Mouse (Mus musculus) lung, embryonic 15.5 days (tissue): ENCODE measurements around the gene Uchl1. TPM values are rescaled to one million over a fixed set of nuclear protein-coding genes. Genes with fewer than 3 reads are reported as not detected.

Experiments used
- ATAC-seq: fragments of 200-750 bp; cut with Nextera tagmentation; 2 replicates; pipeline ENCODE4 v1.8.0; 2017; ENCODE audit warnings: moderate number of reproducible peaks, borderline replicate concordance; ENCODE audit not compliant: low FRiP score, low TSS enrichment; ENCODE audit errors: extremely low read depth
- H3K27ac ChIP-seq: fragments of 300-500 bp; sonication (generic); 2 replicates; pipeline ENCODE4 v1.5.1; 2015; ENCODE audit warnings: moderate library complexity, mild to moderate bottlenecking, inconsistent platforms
- H3K27me3 ChIP-seq: fragments of 300-500 bp; sonication (generic); 2 replicates; pipeline ENCODE4 v1.6.1; 2015; ENCODE audit warnings: inconsistent platforms
- H3K36me3 ChIP-seq: fragments of 300-500 bp; sonication (generic); 2 replicates; pipeline ENCODE4 v1.6.1; 2015; ENCODE audit warnings: inconsistent platforms
- H3K4me1 ChIP-seq: fragments of 300-500 bp; sonication (generic); 2 replicates; pipeline ENCODE4 v1.6.1; 2015; ENCODE audit warnings: inconsistent platforms
- H3K4me2 ChIP-seq: fragments of 300-500 bp; sonication (generic); 2 replicates; pipeline ENCODE4 v1.6.1; 2015; ENCODE audit warnings: inconsistent platforms, mild to moderate bottlenecking, moderate library complexity
- H3K4me3 ChIP-seq: fragments of 300-500 bp; sonication (generic); 2 replicates; pipeline ENCODE4 v1.5.1; 2015; ENCODE audit warnings: mild to moderate bottlenecking, inconsistent platforms
- H3K9ac ChIP-seq: fragments of 300-500 bp; sonication (generic); 2 replicates; pipeline ENCODE4 v1.6.1; 2015; ENCODE audit warnings: inconsistent platforms
- H3K9me3 ChIP-seq: fragments of 300-500 bp; sonication (generic); 2 replicates; pipeline ENCODE4 v1.6.1; 2016; ENCODE audit warnings: inconsistent platforms
- WGBS: fragments of 180-500 bp; shearing (Covaris S2); methylation state at CpG from one replicate; pipeline ENCODE4 v1.1.7; 2015; 5-methylcytosine and 5-hydroxymethylcytosine counted together
- polyA plus RNA-seq: library from polyadenylated mRNA; unstranded; fragments of >200 nt; fragmentation: Nextera tagmentation; extraction: Ambion mirVana; gene quantifications from 2 replicates; pipeline ENCODE4 v1.2.1, GENCODE M21; 2015

The Uchl1 gene
- 71.5 and 81.2 TPM in 2 replicates for polyA plus RNA-seq

GRCm38 (mm10) chr5:66675983-66676382 lies at the start of gene Uchl1:
TSS of gene Uchl1 (plus strand) at chr5:66676091.
- Histone ChIP-seq H3K9ac (peak within 1 kb of the TSS; percentile 29; the same call in 1 of the 2 replicates), H3K4me3 (peak within 1 kb of the TSS; percentile 55), H3K4me1 (peaks cover 23% of the 10 kb centered on the region), H3K27ac (no peak within 1 kb of the TSS), H3K36me3 (no peaks in the 10 kb centered on the region), H3K27me3 (peaks cover 40% of the 10 kb centered on the region), H3K9me3 (no peaks in the 10 kb centered on the region), H3K4me2 (peak within 1 kb of the TSS; percentile 98)
- peak; percentile 78 for ATAC-seq
- under 1% methylated on average over 20 of the region's 20 CpGs for WGBS

DNA sequence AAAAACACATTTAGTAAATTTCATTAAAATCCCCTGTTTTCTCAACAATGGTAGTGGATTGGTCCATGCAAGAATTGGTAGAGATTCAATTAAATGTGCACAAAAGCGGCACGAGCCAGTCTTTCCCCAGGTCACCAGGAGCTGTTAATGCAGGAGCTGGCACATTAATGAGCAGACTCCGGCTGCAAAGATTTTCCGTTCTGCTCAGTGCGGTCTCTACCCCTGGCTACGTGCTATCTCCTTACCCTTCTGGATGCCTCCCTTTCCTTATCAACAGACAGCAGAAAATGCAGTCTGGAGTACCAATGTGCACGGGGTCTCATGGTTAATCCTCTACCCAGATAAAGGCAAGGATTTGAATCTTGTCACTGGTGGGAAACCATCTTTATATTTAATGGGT lies 48.1 kb upstream of the Uchl1 start:
- H3K4me3 ChIP-seq: no peak overlapping the region
- no peak for ATAC-seq
- H3K9ac ChIP-seq: no peak overlapping the region
- H3K4me2 ChIP-seq: no peak overlapping the region
- no peak overlapping the region for H3K27ac ChIP-seq
- WGBS: 60% methylated on average over 7 of the region's 7 CpGs
- no peaks in the 10 kb centered on the region for H3K9me3 ChIP-seq
- no peaks in the 10 kb centered on the region for H3K27me3 ChIP-seq
- no peaks in the 10 kb centered on the region for H3K36me3 ChIP-seq
- H3K4me1 ChIP-seq: no peaks in the 10 kb centered on the region

DNA sequence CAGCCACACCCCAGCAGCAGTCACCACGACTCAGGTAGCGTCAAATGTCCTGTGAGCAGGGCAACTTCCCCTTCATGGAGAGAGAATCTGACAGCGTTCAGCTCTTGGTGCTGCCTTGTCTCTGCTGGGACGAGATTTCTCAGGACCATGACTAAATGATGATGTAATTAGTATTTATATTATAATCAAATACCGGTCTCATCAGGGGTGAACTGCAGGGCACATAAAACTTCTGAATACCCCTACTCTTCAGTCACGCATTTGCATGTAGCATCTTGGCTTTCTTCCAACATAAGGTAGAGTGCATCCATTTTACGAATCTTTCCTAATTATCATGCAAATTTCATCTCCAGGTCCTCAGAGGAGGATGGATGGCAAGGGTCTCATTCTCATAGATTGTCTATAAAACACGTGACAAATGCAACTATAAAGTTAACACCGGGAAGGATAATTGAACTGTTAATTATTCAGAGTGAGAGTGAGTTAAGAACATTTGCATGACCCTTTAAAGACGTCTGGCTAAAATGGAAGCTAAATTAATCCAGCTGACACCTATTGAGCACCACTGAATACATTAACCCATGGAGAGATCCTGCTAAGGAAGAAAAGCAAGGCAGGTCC lies 40.3 kb upstream of the Uchl1 start:
- no peak overlapping the region for H3K4me2 ChIP-seq
- ATAC-seq: no peak
- H3K9ac ChIP-seq: no peak overlapping the region
- H3K27ac ChIP-seq: no peak overlapping the region
- H3K36me3 ChIP-seq: no peaks in the 10 kb centered on the region
- H3K4me3 ChIP-seq: no peak overlapping the region
- H3K4me1 ChIP-seq: no peaks in the 10 kb centered on the region
- WGBS: 55% methylated on average over 10 of the region's 10 CpGs
- H3K27me3 ChIP-seq: no peaks in the 10 kb centered on the region
- H3K9me3 ChIP-seq: no peaks in the 10 kb centered on the region

- Histone ChIP-seq H3K27ac (no peak overlapping the region), H3K4me3 (no peak overlapping the region), H3K9me3 (no peaks in the 10 kb centered on the region), H3K27me3 (no peaks in the 10 kb centered on the region), H3K36me3 (no peaks in the 10 kb centered on the region), H3K4me1 (no peaks in the 10 kb centered on the region), H3K9ac (no peak overlapping the region), H3K4me2 (no peak overlapping the region)
- 81% methylated on average over 4 of the region's 4 CpGs for WGBS
- no peak for ATAC-seq
These were observed 33.7 kb upstream of the Uchl1 start for GRCm38 (mm10) chr5:66642156-66642555.

DNA sequence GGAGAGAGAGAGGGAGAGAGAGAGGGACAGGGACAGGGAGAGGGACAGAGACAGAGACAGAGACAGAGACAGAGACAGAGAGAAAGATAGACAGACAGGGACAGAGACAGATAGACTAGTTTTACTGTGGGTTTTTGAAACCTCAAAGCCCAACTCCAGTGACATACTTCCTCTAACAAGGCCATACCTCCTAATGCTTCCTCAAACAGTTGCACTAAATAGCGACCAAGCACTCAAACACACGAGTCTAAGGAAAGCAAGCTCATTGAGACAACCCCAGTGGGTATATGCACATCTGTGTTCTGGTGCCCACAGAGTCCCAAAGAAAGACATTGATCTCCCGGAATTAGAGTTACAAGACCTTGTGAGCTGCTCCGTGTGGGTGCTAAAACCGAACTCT lies 32.6 kb upstream of the Uchl1 start:
- Histone ChIP-seq H3K4me1 (no peaks in the 10 kb centered on the region), H3K4me2 (no peak overlapping the region), H3K4me3 (no peak overlapping the region), H3K36me3 (no peaks in the 10 kb centered on the region), H3K9ac (no peak overlapping the region), H3K27ac (no peak overlapping the region), H3K27me3 (no peaks in the 10 kb centered on the region), H3K9me3 (no peaks in the 10 kb centered on the region)
- no peak for ATAC-seq
- WGBS: 71% methylated on average over 5 of the region's 5 CpGs

GRCm38 (mm10) chr5:66647504-66647903 lies 28.4 kb upstream of the Uchl1 start:
- H3K4me1 ChIP-seq: no peaks in the 10 kb centered on the region
- no peak overlapping the region for H3K4me3 ChIP-seq
- 29% methylated on average over 7 of the region's 7 CpGs for WGBS
- H3K27me3 ChIP-seq: no peaks in the 10 kb centered on the region
- ATAC-seq: no peak
- no peak overlapping the region for H3K27ac ChIP-seq
- no peak overlapping the region for H3K9ac ChIP-seq
- H3K4me2 ChIP-seq: no peak overlapping the region
- H3K9me3 ChIP-seq: no peaks in the 10 kb centered on the region
- no peaks in the 10 kb centered on the region for H3K36me3 ChIP-seq

DNA sequence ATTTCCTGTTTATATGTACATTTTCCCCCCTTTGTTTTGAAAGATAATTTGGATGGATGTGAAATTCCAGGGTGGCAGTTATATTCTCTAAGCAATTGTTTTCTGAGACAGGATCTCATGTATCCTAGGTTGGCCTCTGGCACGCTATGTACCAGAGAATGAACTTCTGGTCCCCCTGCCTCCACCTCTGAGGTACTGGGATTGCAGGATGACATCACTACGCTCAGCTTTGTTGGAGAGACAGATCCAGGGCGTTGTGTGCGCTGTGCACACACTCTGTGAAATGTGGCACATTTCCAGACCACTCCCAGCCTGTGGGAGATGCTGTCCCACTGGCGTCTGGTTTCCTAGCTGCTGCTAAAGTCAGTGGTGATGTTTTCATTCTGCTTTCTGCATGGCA lies 21.7 kb upstream of the Uchl1 start:
- Histone ChIP-seq H3K4me2 (no peak overlapping the region; the same call in 1 of the 2 replicates), H3K4me1 (peaks cover 7% of the 10 kb centered on the region), H3K27me3 (no peaks in the 10 kb centered on the region), H3K36me3 (no peaks in the 10 kb centered on the region), H3K9me3 (no peaks in the 10 kb centered on the region), H3K9ac (no peak overlapping the region), H3K27ac (peak overlapping the region; percentile 25; the same call in 1 of the 2 replicates), H3K4me3 (no peak overlapping the region)
- peak; percentile 72; the same call in 1 of the 2 replicates for ATAC-seq
- 7% methylated on average over 5 of the region's 5 CpGs for WGBS

DNA sequence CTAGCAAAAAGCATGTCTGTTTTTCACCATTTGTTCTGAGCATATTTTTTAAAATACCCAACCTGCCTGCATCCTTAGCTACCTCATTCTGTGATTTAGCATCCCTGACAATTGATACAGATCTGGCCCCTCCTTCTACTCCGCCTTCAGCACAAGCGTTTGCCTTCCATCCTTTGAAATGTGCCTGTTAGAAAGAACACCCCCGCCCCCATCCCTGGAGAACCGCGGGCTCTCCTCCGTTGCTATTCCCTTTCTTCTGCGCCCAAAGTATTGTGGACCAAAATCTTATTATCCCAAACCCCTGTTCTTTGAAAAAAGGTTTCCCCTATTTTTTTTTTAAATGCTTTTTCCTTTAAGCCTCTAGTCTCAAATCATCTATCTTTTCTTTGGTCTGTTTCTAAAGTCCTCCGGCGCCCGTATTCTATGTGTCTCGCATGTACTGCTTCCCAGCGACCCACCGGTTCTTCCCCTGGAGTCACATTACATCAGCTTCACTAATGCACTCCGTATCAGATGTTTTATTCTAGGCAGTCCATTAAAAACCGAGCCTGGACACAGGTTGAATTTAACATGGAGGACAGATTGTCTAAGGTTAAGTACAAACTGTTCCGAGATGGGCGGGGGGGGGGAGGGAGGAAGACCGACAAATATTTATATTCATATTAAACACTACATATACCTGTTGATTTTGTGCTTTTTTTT lies 551 bp upstream of the Uchl1 start:
- ATAC-seq: no peak
- Histone ChIP-seq H3K4me1 (peaks cover 23% of the 10 kb centered on the region), H3K4me3 (peak overlapping the region; percentile 55), H3K36me3 (no peaks in the 10 kb centered on the region), H3K9ac (0 out of 2 replicates have a peak overlapping the region, but pooled peaks have one; percentile 29), H3K27me3 (peaks cover 40% of the 10 kb centered on the region), H3K4me2 (peak overlapping the region; percentile 98), H3K27ac (no peak overlapping the region), H3K9me3 (no peaks in the 10 kb centered on the region)
- WGBS: 1% methylated on average over 18 of the region's 18 CpGs

DNA sequence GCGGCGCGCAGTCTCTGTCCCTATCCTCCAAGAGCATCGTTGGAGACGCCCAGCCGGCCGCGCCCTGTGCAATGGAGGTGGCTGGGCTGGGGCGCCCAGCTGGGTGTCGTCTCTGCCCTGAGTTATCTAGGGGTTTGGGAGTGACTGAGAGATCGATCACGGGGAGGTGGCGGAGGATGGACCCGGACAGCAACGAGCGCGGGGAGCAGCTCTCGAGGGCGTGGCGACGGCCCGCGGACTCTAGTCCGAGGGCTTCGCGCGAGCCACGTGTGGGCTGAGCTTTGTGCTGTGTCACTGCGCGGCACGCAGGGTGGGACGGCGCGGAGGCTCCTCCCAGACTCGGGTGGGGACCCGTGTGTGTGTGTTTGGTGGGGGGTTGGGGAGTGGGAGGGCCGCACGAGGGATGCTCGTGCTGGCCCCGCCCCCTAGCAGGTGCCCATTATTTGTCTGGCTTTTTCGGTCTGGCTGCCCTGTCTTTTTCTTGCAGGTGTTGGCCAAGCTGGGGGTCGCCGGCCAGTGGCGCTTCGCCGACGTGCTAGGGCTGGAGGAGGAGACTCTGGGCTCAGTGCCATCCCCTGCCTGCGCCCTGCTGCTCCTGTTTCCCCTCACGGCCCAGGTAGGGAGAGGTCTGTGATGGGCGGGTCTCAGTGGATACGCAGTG lies 696 bp downstream of the Uchl1 start:
- peaks cover 23% of the 10 kb centered on the region for H3K4me1 ChIP-seq
- H3K4me3 ChIP-seq: peak overlapping the region; percentile 55
- H3K36me3 ChIP-seq: no peaks in the 10 kb centered on the region
- under 1% methylated on average over 51 of the region's 51 CpGs for WGBS
- peak overlapping the region; percentile 29; the same call in 1 of the 2 replicates for H3K9ac ChIP-seq
- no peaks in the 10 kb centered on the region for H3K9me3 ChIP-seq
- H3K27me3 ChIP-seq: peaks cover 40% of the 10 kb centered on the region
- peak overlapping the region; percentile 98 for H3K4me2 ChIP-seq
- H3K27ac ChIP-seq: no peak overlapping the region
- peak; percentile 73 for ATAC-seq

- Histone ChIP-seq H3K9ac (no peak overlapping the region), H3K27ac (no peak overlapping the region), H3K4me1 (peaks cover 23% of the 10 kb centered on the region), H3K9me3 (no peaks in the 10 kb centered on the region), H3K4me3 (no peak overlapping the region), H3K4me2 (peak overlapping the region; percentile 98; the same call in 1 of the 2 replicates), H3K36me3 (no peaks in the 10 kb centered on the region), H3K27me3 (peaks cover 40% of the 10 kb centered on the region)
- ATAC-seq: no peak
- 74% methylated on average over 21 of the region's 21 CpGs for WGBS
These were observed 1.8 kb downstream of the Uchl1 start for GRCm38 (mm10) chr5:66677411-66678345.

DNA sequence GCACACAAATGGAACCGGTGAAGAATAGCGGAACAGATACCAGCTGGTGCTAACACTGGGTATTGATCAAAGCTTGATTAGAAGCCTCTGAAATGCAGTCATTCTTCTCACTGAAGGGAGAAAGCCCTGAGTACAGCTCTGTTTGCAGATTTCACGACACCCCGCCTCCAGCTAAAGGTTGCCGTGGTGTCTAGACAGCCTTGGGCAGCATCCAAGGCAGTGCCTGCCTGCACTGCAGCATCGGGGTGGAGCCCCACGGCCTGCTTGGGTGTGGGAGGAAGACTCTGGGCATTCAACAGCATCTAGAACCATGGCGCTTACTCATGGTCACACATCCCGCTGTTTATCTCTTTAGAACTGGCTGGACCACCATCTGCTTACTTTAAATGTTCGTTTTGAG lies 3.3 kb downstream of the Uchl1 start:
- Histone ChIP-seq H3K4me1 (peaks cover 23% of the 10 kb centered on the region), H3K9ac (no peak overlapping the region), H3K27ac (no peak overlapping the region), H3K4me3 (no peak overlapping the region), H3K9me3 (no peaks in the 10 kb centered on the region), H3K27me3 (peaks cover 39% of the 10 kb centered on the region), H3K4me2 (no peak overlapping the region), H3K36me3 (no peaks in the 10 kb centered on the region)
- ATAC-seq: no peak
- WGBS: 52% methylated on average over 10 of the region's 10 CpGs
